Mouse (Mus musculus) neural tube, embryonic 12.5 days (tissue): ENCODE results near the gene Tnfsf13. TPM values are rescaled to one million over a fixed set of nuclear protein-coding genes. Genes with fewer than 3 reads are reported as not detected.

Experiments
- ATAC-seq: fragments of 200-750 bp; cut with Nextera tagmentation; 2 replicates; pipeline ENCODE4 v1.8.0; 2017; ENCODE audit warnings: low read depth, mild to moderate bottlenecking, moderate TSS enrichment, moderate library complexity; ENCODE audit not compliant: low FRiP score
- H3K27ac ChIP-seq: fragments of 300-500 bp; sonication (generic); 2 replicates; pipeline ENCODE4 v1.5.1; 2016
- H3K27me3 ChIP-seq: fragments of 300-500 bp; sonication (generic); replicated peaks from 2 replicates; pipeline ENCODE4 v1.6.1; 2016; ENCODE audit warnings: mild to moderate bottlenecking
- H3K36me3 ChIP-seq: fragments of 300-500 bp; sonication (generic); 2 replicates; pipeline ENCODE4 v1.6.1; 2016; ENCODE audit warnings: mild to moderate bottlenecking
- H3K4me1 ChIP-seq: fragments of 300-500 bp; sonication (generic); 2 replicates; pipeline ENCODE4 v1.6.1; 2016
- H3K4me2 ChIP-seq: fragments of 300-500 bp; sonication (generic); replicated peaks from 2 replicates; pipeline ENCODE4 v1.6.1; 2016; ENCODE audit warnings: mild to moderate bottlenecking
- H3K4me3 ChIP-seq: fragments of 300-500 bp; sonication (generic); 2 replicates; pipeline ENCODE4 v1.5.1; 2016
- H3K9ac ChIP-seq: fragments of 300-500 bp; sonication (generic); 2 replicates; pipeline ENCODE4 v1.6.1; 2016; ENCODE audit warnings: mild to moderate bottlenecking
- H3K9me3 ChIP-seq: fragments of 300-500 bp; sonication (generic); 2 replicates; pipeline ENCODE4 v1.6.1; 2016; ENCODE audit warnings: mild to moderate bottlenecking
- WGBS: fragments of 180-500 bp; shearing (Covaris S2); methylation state at CpG from one replicate; pipeline ENCODE4 v1.1.7; 2016; 5-methylcytosine and 5-hydroxymethylcytosine counted together
- polyA plus RNA-seq: library from polyadenylated mRNA; unstranded; fragments of >200 nt; fragmentation: Nextera tagmentation; extraction: Ambion mirVana; gene quantifications from 2 replicates; pipeline ENCODE4 v1.2.1, GENCODE M21; 2016

Tnfsf13 gene
- polyA plus RNA-seq, 1 experiment from 2014 or later, result 0.20 TPM

DNA sequence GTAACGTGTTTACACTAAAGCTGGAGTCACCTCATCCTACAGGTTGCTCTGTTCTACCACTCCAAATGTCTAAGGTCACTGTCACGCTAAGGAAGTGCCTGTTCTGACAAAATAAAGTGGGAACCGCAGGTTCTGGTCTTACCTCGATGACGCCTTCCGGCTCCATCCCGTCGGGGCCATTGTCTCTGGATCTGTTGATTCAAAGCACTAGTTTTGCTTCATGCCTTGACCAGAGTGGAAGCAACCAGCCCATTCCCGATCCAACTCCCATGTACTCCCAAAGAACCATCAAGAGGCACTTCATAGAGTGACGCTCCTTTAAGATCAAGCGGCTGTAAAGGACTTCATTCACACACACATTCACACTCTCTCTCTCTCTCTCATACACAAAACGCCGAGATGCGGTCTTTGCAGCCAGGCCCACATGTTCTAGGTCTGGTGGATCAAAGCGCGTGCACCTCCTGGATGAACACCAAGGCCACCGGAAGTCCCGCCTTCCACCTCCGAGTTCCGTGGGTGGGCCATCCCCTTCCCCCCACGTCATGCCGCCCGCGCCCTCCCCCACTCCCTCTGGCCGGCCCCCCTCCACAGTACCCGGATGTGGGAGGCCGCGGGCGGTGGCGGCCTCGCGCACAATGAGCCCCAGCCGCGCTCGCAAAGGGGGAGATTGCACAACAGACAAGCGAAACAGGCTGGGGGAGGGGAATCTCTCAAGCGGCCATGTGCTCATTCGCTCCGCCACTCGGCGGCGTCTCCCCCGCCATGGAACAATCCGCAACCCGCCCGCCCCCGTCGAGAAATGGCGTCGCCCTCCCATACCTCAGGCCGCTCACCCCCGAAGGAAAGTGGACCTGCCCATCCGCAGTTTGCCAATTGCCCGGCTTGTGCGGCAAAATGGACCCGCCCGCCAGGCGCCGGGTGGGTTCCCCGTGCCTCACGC, 14.5 kb downstream of the Tnfsf13 start:
- H3K27me3 ChIP-seq, result no peaks in the 10 kb centered on the region
- H3K4me3 ChIP-seq, result peak overlapping the region; percentile 99
- ATAC-seq, result peak; percentile 66
- peak overlapping the region; percentile 99 for H3K9ac ChIP-seq
- WGBS, result 1% methylated on average over 59 of the region's 61 CpGs
- H3K4me1 ChIP-seq, result peaks cover 33% of the 10 kb centered on the region
- peak overlapping the region; percentile 96 for H3K4me2 ChIP-seq
- peaks cover 76% of the 10 kb centered on the region for H3K36me3 ChIP-seq
- H3K9me3 ChIP-seq, result no peaks in the 10 kb centered on the region
- peak overlapping the region; percentile 87 for H3K27ac ChIP-seq

DNA sequence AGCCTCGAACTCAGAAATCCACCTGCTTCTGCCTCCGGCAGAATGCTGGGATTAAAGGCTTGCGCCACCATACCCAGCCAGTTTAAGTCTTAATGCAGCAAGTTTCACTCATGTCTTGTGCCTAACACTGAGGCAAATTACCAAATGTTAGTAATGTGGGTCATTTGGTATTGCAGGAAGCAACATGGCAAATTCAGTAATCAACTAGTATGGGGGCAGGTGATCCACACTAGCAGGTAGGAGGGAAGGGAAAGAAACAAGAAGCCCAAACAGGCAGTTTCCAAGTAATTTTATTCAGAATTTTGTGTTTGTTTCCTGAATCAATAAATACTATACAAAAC, 18.9 kb downstream of the Tnfsf13 start:
- Histone ChIP-seq H3K27me3 (no peaks in the 10 kb centered on the region), H3K9me3 (no peaks in the 10 kb centered on the region), H3K9ac (no peak overlapping the region), H3K4me1 (peaks cover 30% of the 10 kb centered on the region), H3K36me3 (peaks cover 71% of the 10 kb centered on the region), H3K4me3 (no peak overlapping the region), H3K4me2 (no peak overlapping the region), H3K27ac (no peak overlapping the region)
- 89% methylated on average over 3 of the region's 3 CpGs for WGBS
- no peak for ATAC-seq

DNA sequence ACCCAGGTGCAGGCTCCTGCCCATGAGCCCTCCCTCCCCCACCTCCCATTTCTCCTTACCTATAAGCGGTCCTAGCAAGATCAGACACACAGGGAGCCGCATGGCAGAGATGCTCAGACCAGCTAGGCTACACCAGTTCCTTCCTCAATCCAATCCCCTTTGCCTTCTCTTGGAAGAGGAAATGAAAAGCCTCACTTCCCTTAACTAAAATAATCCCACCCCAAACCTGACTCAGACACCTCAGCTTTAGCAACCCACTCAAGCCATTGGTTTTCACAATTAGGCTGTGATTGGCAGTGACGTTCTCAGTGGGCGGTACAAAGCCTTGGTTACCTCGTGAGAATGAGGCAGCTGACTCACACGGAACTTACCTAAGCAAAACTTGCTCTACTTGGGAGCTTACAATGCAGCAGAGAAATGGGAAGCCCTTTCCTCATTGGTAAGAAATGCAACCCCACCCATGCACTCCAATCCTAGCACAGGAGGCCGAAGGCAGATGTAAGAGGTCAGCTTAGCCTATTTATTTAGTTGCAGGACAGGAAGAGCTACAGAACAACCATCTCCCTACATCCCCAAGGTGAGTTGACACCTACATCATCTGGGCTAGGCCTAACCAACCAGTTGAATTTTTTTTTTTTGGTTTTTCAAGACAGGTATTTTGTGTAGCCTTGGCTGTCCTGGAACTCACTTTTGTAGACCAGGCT, 19.5 kb downstream of the Tnfsf13 start, which contains the start of gene Cd68:
TSS of gene Cd68 (minus strand) at position 193 of the 704 bp plus-strand sequence.
- Histone ChIP-seq H3K27me3 (no peaks in the 10 kb centered on the region), H3K36me3 (peaks cover 71% of the 10 kb centered on the region), H3K4me1 (peaks cover 35% of the 10 kb centered on the region), H3K27ac (no peak within 1 kb of the TSS), H3K4me2 (no peak within 1 kb of the TSS), H3K4me3 (no peak within 1 kb of the TSS), H3K9ac (no peak within 1 kb of the TSS), H3K9me3 (no peaks in the 10 kb centered on the region)
- 33% methylated on average over 7 of the region's 7 CpGs for WGBS
- ATAC-seq, result no peak

DNA sequence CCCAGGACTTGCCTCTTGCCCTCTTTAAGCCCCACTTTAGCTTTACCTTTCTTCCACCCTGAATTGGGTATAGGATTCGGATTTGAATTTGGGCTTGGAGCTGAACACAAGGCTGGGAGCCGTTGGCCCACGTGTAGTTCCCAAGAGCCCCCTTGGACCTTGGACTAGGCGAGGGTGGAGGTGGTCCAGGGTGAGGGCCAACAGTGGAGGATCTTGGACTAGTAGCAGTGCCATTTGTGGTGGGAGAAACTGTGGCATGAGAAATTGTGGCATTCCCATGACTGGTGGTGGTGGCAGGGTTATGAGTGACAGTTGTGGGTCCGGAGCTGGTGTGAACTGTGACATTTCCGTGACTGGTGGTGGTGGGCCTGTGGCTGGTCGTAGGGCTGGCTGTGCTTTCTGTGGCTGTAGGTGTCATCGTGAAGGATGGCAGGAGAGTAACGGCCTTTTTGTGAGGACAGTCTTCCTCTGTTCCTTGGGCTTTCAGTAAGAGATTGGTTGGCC, 20.1 kb downstream of the Tnfsf13 start:
- H3K27me3 ChIP-seq, result no peaks in the 10 kb centered on the region
- WGBS, result 81% methylated on average over 9 of the region's 9 CpGs
- no peak overlapping the region for H3K4me2 ChIP-seq
- ATAC-seq, result no peak
- H3K9ac ChIP-seq, result no peak overlapping the region
- H3K36me3 ChIP-seq, result peaks cover 65% of the 10 kb centered on the region
- no peaks in the 10 kb centered on the region for H3K9me3 ChIP-seq
- no peak overlapping the region for H3K27ac ChIP-seq
- peaks cover 35% of the 10 kb centered on the region for H3K4me1 ChIP-seq
- no peak overlapping the region for H3K4me3 ChIP-seq

DNA sequence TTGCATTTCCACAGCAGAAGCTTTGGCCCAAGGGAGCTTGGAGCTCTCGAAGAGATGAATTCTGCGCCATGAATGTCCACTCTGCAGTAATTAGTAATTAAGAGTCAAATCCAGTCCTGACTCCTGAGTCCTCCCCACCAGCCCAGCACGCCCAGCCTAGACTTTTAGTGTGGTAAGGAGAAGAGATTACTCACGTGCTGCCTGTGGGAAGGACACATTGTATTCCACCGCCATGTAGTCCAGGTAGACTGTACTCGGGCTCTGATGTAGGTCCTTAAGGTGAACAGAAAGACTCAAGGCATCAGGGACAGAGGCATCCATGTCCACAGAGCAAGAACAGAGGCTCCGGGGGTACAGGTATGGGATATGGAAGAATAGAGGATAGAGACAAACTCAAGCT, 20.7 kb downstream of the Tnfsf13 start:
- Histone ChIP-seq H3K4me1 (peaks cover 29% of the 10 kb centered on the region), H3K9ac (no peak overlapping the region), H3K36me3 (peaks cover 59% of the 10 kb centered on the region), H3K27ac (no peak overlapping the region), H3K4me3 (no peak overlapping the region), H3K27me3 (no peaks in the 10 kb centered on the region), H3K4me2 (no peak overlapping the region), H3K9me3 (no peaks in the 10 kb centered on the region)
- WGBS, result 97% methylated on average over 7 of the region's 7 CpGs
- ATAC-seq, result no peak

DNA sequence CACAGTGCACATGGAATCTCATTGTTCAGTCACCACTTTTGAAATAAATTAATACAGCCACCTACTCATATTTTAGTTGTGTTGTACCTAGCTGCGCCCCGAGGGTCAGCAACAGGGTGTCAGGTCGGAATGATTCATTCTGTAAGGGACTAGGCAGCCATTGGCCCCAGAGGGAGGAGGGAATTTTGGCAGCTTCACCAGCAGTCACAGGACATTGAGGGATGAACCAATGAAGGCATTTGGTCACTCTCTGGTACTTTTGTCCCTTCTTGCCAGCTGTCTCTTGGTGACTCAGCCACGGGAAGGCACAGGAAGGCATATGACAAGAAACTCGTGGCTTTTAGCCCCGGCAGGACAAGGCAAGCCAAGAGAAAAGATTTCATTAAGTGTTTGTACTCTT, 21.8 kb downstream of the Tnfsf13 start:
- H3K36me3 ChIP-seq, result peaks cover 51% of the 10 kb centered on the region

DNA sequence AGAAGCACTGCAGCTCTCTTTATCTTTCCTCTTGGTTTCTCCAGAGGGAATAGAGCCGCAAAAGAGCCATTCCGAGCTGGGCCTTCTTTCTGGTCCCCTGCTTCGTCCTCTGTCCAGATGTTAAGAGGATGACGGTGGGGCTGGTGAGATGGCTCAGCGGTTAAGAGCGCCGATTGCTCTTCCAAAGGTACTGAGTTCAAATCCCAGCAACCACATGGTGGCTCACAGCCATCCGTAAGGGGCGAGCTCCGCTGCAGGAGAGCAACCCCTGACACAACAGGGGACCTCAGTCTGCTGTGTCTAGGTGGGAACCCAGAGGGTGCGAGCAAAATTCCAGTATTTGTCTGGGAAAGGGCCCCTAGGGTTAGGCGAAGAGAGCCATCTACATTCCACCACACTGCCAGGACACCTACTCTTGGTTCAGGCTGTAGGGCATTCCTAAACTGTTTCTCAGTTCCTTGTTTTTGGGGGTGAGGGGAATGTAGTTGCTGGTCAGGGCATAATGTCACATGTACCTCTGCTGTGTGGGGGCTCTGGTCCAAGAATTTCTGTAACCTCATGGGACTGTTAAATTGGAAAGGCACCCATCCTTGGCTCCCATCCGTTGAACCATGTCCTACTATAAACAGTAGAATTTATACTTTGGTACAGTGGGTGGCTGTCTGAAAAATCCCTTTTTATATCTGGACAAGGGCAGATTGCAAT, 22.5 kb downstream of the Tnfsf13 start:
- 72% methylated on average over 13 of the region's 13 CpGs for WGBS
- Histone ChIP-seq H3K4me1 (peaks cover 20% of the 10 kb centered on the region), H3K4me2 (peak overlapping the region; percentile 65), H3K9ac (peak overlapping the region; percentile 63), H3K36me3 (peaks cover 51% of the 10 kb centered on the region), H3K27ac (peak overlapping the region; percentile 92), H3K27me3 (no peaks in the 10 kb centered on the region), H3K9me3 (no peaks in the 10 kb centered on the region), H3K4me3 (peak overlapping the region; percentile 51)
- ATAC-seq, result peak; percentile 54

More for the DNA sequence above, 21.8 kb downstream of the Tnfsf13 start:
- no peaks in the 10 kb centered on the region for H3K9me3 ChIP-seq
- H3K9ac ChIP-seq, result no peak overlapping the region
- WGBS, result 85% methylated on average over 6 of the region's 6 CpGs
- H3K27ac ChIP-seq, result no peak overlapping the region
- no peak overlapping the region for H3K4me3 ChIP-seq
- ATAC-seq, result no peak
- no peak overlapping the region for H3K4me2 ChIP-seq
- no peaks in the 10 kb centered on the region for H3K27me3 ChIP-seq
- H3K4me1 ChIP-seq, result peaks cover 20% of the 10 kb centered on the region

DNA sequence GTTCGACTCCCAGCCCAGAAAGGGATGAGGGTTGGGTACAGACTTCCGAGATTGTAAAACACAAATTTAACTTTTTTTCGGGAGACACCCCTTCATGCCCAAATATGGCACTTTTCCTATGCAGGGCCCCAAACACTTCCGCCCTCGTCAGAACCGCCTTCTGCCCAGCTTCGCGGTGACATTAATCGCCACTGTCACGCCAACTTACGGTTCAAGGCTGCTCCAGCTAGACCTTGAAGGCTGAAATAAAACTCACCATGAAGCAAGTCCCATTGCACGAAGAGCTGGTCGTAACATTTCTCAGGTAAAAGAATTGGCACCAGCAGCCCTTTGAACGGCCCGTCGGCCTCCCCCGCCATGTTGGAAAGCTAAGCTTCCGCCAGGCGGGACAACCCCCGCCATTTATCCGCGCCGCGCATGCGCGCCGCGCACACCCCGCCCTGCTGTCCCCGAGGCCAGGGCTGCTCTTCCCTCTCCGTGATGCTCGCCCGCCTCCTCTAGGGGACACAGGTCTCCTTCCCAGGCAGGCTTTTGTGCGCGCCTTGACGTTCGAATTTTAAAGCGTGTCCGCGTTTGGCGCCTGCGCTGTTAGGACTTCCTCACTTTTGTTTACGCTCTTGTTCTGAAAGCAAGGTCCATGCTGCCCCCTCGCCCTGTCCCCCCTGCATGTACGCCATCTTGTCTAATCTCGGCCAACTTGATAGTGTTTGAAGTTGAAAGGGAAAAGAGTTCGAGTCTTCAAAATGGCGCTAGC, 23.2 kb downstream of the Tnfsf13 start, which contains the start of gene Mpdu1:
TSS of gene Mpdu1 (minus strand) at position 430 of the 754 bp plus-strand sequence.
- Histone ChIP-seq H3K36me3 (peaks cover 51% of the 10 kb centered on the region), H3K9me3 (no peaks in the 10 kb centered on the region)

DNA sequence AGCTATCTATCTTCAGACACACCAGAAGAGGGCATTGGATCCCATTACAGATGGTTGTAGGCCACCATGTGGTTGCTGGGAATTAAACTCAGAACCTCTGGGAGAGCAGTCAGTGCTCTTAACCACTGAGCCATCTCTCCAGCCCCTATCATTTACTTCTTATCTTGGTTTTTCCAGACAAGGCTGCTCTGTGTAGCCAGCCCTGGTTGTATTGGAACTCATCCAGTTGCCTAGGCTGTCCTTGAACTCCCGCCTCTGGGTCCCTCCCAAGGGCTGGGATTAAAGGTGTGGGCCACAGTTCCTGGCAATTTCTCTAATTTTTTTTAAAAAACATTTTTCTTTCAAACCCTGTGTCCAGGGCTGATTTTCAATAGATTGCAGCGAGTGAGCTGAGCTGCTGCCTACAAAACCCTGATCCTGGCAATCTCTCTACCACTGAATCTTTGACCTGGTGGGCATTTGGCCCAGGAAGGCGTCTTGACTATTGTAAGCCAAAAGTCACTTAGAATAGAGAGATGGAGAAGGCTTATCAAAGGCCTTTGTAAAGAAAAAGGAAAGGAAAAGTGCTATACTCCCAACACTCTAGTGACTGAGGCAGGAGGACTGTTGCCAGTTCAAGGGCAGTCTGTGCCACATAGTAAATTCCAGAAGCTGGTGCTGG, 24.2 kb downstream of the Tnfsf13 start:
- ATAC-seq, result no peak
- H3K4me2 ChIP-seq, result peak overlapping the region; percentile 65
- no peaks in the 10 kb centered on the region for H3K27me3 ChIP-seq
- H3K9ac ChIP-seq, result peak overlapping the region; percentile 63; the same call in 1 of the 2 replicates
- 88% methylated on average over 3 of the region's 3 CpGs for WGBS
- peak overlapping the region; percentile 51 for H3K4me3 ChIP-seq
- no peaks in the 10 kb centered on the region for H3K9me3 ChIP-seq
- 0 out of 2 replicates have a peak overlapping the region, but pooled peaks have one; percentile 92 for H3K27ac ChIP-seq
- peaks cover 55% of the 10 kb centered on the region for H3K36me3 ChIP-seq
- peaks cover 20% of the 10 kb centered on the region for H3K4me1 ChIP-seq

More for the DNA sequence above, 23.2 kb downstream of the Tnfsf13 start, which contains the start of gene Mpdu1:
- peak; percentile 94 for ATAC-seq
- H3K9ac ChIP-seq, result peak within 1 kb of the TSS; percentile 63
- H3K4me3 ChIP-seq, result peak within 1 kb of the TSS; percentile 51
- no peaks in the 10 kb centered on the region for H3K27me3 ChIP-seq
- H3K4me1 ChIP-seq, result peaks cover 20% of the 10 kb centered on the region
- WGBS, result under 1% methylated on average over 48 of the region's 48 CpGs
- H3K27ac ChIP-seq, result peak within 1 kb of the TSS; percentile 92
- H3K4me2 ChIP-seq, result peak within 1 kb of the TSS; percentile 65

DNA sequence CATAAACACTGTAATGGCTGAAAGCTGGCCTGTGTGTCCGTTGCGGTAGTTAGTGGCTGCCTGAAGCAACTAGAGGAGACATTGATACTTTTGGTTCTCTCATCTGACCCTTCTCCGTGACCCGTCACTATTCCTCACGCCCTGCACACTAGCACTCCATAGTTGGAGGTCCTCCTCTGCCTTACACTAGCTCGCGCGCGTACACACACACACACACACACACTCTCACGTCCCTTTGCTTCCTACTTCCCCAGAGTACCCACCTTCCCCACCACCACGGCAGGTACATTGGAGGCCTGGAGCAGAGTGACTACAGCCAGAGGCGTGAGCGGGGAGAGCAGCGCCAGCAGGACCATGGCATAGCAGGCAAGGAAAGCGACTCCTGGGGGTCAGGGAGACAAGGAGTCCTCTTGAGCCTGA, 28.1 kb downstream of the Tnfsf13 start:
- Histone ChIP-seq H3K27ac (no peak overlapping the region), H3K4me2 (no peak overlapping the region), H3K9ac (no peak overlapping the region), H3K9me3 (no peaks in the 10 kb centered on the region), H3K4me1 (peaks cover 24% of the 10 kb centered on the region), H3K4me3 (no peak overlapping the region), H3K27me3 (no peaks in the 10 kb centered on the region), H3K36me3 (peaks cover 52% of the 10 kb centered on the region)
- no peak for ATAC-seq
- 83% methylated on average over 15 of the region's 15 CpGs for WGBS
